ENCODE assay signal across 19 mouse cellular contexts in genomic region chr11:24084590-24084989, GRCm38 (mm10). TPM values are rescaled to one million over a fixed set of nuclear protein-coding genes. Genes with fewer than 3 reads are reported as not detected.
A peak's percentile ranks its signal among the peaks of the same experiment; 100 is the strongest.
DNase-seq lines count a peak whose midpoint lies in the region; ATAC-seq and TF ChIP-seq lines count a peak whose summit lies in the region.
"Had no signal": no experiment of that assay in that cellular context is flagged by ENCODE, and none has a peak within 500 bp of the region (broad histone marks: within the 10 kb centered on the region; RNA-seq: fewer than 3 reads in every experiment).

No protein-coding gene starts in this region.

- H3K4me1 ChIP-seq in embryonic facial prominence, embryonic 12.5 days = peaks cover 27% of the 10 kb centered on the region
- H3K4me1 ChIP-seq in embryonic facial prominence, embryonic 10.5 days = peaks cover 57% of the 10 kb centered on the region
- peaks cover 49% of the 10 kb centered on the region for H3K4me1 ChIP-seq in neural tube, embryonic 12.5 days
- peaks cover 3% of the 10 kb centered on the region for H3K4me1 ChIP-seq in hindbrain, embryonic 16.5 days (ENCODE audit: control insufficient read depth, insufficient read depth, low read depth, low read length)
- H3K4me1 ChIP-seq in olfactory bulb, adult 2 months (ENCODE audit: control insufficient read depth, insufficient read depth, low read length) = 0 out of 2 replicates have a peak, but pooled peaks cover 7% of the 10 kb centered on the region

- no peaks in the 10 kb centered on the region for H3K27me3 ChIP-seq in embryonic facial prominence, embryonic 12.5 days
- peaks cover 23% of the 10 kb centered on the region for H3K27me3 ChIP-seq in embryonic facial prominence, embryonic 10.5 days (replicated peaks; ENCODE audit: low read depth, poor library complexity, severe bottlenecking)
- H3K27me3 ChIP-seq in neural tube, embryonic 12.5 days (replicated peaks) = no peaks in the 10 kb centered on the region
- no peaks in the 10 kb centered on the region for H3K27me3 ChIP-seq in hindbrain, embryonic 16.5 days (replicated peaks; ENCODE audit: control insufficient read depth, insufficient read depth, low read length)
- H3K27me3 ChIP-seq: liver, embryonic 12.5 days had no signal

- peaks cover 39% of the 10 kb centered on the region for H3K36me3 ChIP-seq in embryonic facial prominence, embryonic 12.5 days
- peaks cover 46% of the 10 kb centered on the region for H3K36me3 ChIP-seq in embryonic facial prominence, embryonic 10.5 days (replicated peaks)
- peaks cover 38% of the 10 kb centered on the region for H3K36me3 ChIP-seq in neural tube, embryonic 12.5 days
- H3K36me3 ChIP-seq in hindbrain, embryonic 16.5 days (ENCODE audit: control insufficient read depth, insufficient read depth, low read length) = no peaks in the 10 kb centered on the region

- H3K27ac ChIP-seq in embryonic facial prominence, embryonic 12.5 days = no peak overlapping the region
- H3K27ac ChIP-seq in embryonic facial prominence, embryonic 10.5 days (replicated peaks) = no peak overlapping the region
- no peak overlapping the region for H3K27ac ChIP-seq in neural tube, embryonic 12.5 days
- H3K27ac ChIP-seq in hindbrain, embryonic 16.5 days (ENCODE audit: low read depth, low read length) = peak overlapping the region; percentile 60
- H3K27ac ChIP-seq in olfactory bulb, adult 2 months (ENCODE audit: insufficient read depth, low read depth, low read length) = peak overlapping the region; percentile 97
- H3K27ac ChIP-seq: heart, embryonic 10.5 days; liver, embryonic 12.5 days had no signal

- peak overlapping the region; percentile 27 for H3K4me2 ChIP-seq in embryonic facial prominence, embryonic 12.5 days (replicated peaks)
- peak overlapping the region; percentile 39 for H3K4me2 ChIP-seq in neural tube, embryonic 12.5 days (replicated peaks)
- peak overlapping the region; percentile 49 for H3K4me2 ChIP-seq in hindbrain, embryonic 16.5 days (ENCODE audit: low read length)

- H3K9ac ChIP-seq in embryonic facial prominence, embryonic 12.5 days = no peak overlapping the region
- H3K9ac ChIP-seq in neural tube, embryonic 12.5 days = no peak overlapping the region
- peak overlapping the region; percentile 12; the same call in 1 of the 2 replicates for H3K9ac ChIP-seq in hindbrain, embryonic 16.5 days (ENCODE audit: low read depth, low read length)
- H3K9ac ChIP-seq: liver, embryonic 12.5 days had no signal

- TF ChIP-seq CTCF in olfactory bulb, adult 2 months (IDR thresholded peaks at IDR 0.05; ENCODE audit: insufficient read depth, low read depth, low read length) = no peak

- H3K4me3 ChIP-seq in embryonic facial prominence, embryonic 12.5 days = no peak overlapping the region
- no peak overlapping the region for H3K4me3 ChIP-seq in embryonic facial prominence, embryonic 10.5 days
- H3K4me3 ChIP-seq in neural tube, embryonic 12.5 days = no peak overlapping the region
- peak overlapping the region; percentile 25 for H3K4me3 ChIP-seq in hindbrain, embryonic 16.5 days (ENCODE audit: low read length)
- peak overlapping the region; percentile 29 for H3K4me3 ChIP-seq in olfactory bulb, adult 2 months (ENCODE audit: insufficient read depth, low read depth, low read length)
- H3K4me3 ChIP-seq: heart, embryonic 10.5 days had no signal

- 54% methylated on average over 4 of the region's 4 CpGs for WGBS in embryonic facial prominence, embryonic 12.5 days
- 84% methylated on average over 4 of the region's 4 CpGs for WGBS in embryonic facial prominence, embryonic 10.5 days
- 59% methylated on average over 4 of the region's 4 CpGs for WGBS in neural tube, embryonic 12.5 days
- 46% methylated on average over 4 of the region's 4 CpGs for WGBS in hindbrain, embryonic 16.5 days
- WGBS in olfactory bulb, adult 2 months = 25% methylated on average over 4 of the region's 4 CpGs

- no peaks in the 10 kb centered on the region for H3K9me3 ChIP-seq in embryonic facial prominence, embryonic 12.5 days
- H3K9me3 ChIP-seq in embryonic facial prominence, embryonic 10.5 days = no peaks in the 10 kb centered on the region
- H3K9me3 ChIP-seq in neural tube, embryonic 12.5 days = no peaks in the 10 kb centered on the region
- no peaks in the 10 kb centered on the region for H3K9me3 ChIP-seq in hindbrain, embryonic 16.5 days (ENCODE audit: control insufficient read depth, low read length)
- H3K9me3 ChIP-seq: heart, embryonic 10.5 days; liver, embryonic 12.5 days had no signal

- ATAC-seq in embryonic facial prominence, embryonic 12.5 days (ENCODE audit: insufficient number of reproducible peaks, insufficient read depth, low FRiP score, low TSS enrichment) = no peak
- ATAC-seq in neural tube, embryonic 12.5 days (ENCODE audit: low FRiP score, low read depth) = no peak
- ATAC-seq in hindbrain, embryonic 16.5 days = no peak
- ATAC-seq: liver, embryonic 12.5 days had no signal

- no peak for DNase-seq in embryonic facial prominence, embryonic 10.5 days (ENCODE audit: low spot score)
- DNase-seq in neural tube, embryonic 10.5 days (ENCODE audit: extremely low spot score, low spot score) = no peak
- DNase-seq in layer of hippocampus, postnatal 14 days (ENCODE audit: low spot score in 2 of 2) = no peak
- DNase-seq in lung, postnatal 4 days = no peak
- DNase-seq: cerebellum, adult 8-10 months; right cerebral cortex, postnatal 25 days had no signal

- TF ChIP-seq POLR2A in olfactory bulb, adult 2 months (IDR thresholded peaks at IDR 0.05; ENCODE audit: insufficient read depth, low read depth, low read length) = no peak

RNA-seq across cellular contexts. Expression of gene Bcl11a, which starts 6.7 kb away (rescaled TPM):
- 80.5 and 86.3 TPM in 2 replicates for polyA plus RNA-seq in embryonic facial prominence, embryonic 12.5 days (2016; fragmentation: Nextera tagmentation; extraction: Ambion mirVana)
- polyA plus RNA-seq in embryonic facial prominence, embryonic 10.5 days (2016; fragmentation: Nextera tagmentation; extraction: Ambion mirVana) = 47.0 and 62.4 TPM in 2 replicates
- polyA plus RNA-seq in neural tube, embryonic 12.5 days (2016; fragmentation: Nextera tagmentation; extraction: Ambion mirVana) = 96.6 and 101 TPM in 2 replicates
- 97.9 and 105 TPM in 2 replicates for polyA plus RNA-seq in hindbrain, embryonic 16.5 days (2015; fragmentation: Nextera tagmentation; extraction: Ambion mirVana)
- polyA plus RNA-seq in olfactory bulb, adult 2 months (2012; ENCODE audit: insufficient read depth, insufficient read length, low replicate concordance, missing spikeins) = 89.4 TPM in 1 of 2 replicates, not detected in the other
- 100 to 1,000 TPM; 125 to 127 TPM for total RNA-seq in layer of hippocampus, postnatal 14 days (2021)

RNA-seq across cellular contexts. Expression of gene A830031A19Rik, which starts 9.7 kb away (rescaled TPM):
- not detected in 2 replicates for polyA plus RNA-seq in embryonic facial prominence, embryonic 12.5 days (2016; fragmentation: Nextera tagmentation; extraction: Ambion mirVana)
- not detected in 2 replicates for polyA plus RNA-seq in embryonic facial prominence, embryonic 10.5 days (2016; fragmentation: Nextera tagmentation; extraction: Ambion mirVana)
- polyA plus RNA-seq in neural tube, embryonic 12.5 days (2016; fragmentation: Nextera tagmentation; extraction: Ambion mirVana) = not detected in 2 replicates
- 0.21 TPM in 1 of 2 replicates, not detected in the other for polyA plus RNA-seq in hindbrain, embryonic 16.5 days (2015; fragmentation: Nextera tagmentation; extraction: Ambion mirVana)
- not detected in 2 replicates for polyA plus RNA-seq in olfactory bulb, adult 2 months (2012; ENCODE audit: insufficient read depth, insufficient read length, low replicate concordance, missing spikeins)
- 1 to 10 TPM in 1 of 2 experiments, under 1 TPM in 1; 0.72 to 1.1 TPM for total RNA-seq in layer of hippocampus, postnatal 14 days (2021)
- total RNA-seq: adrenal gland, postnatal 4 days; hematopoietic stem cell, adult 5-6 weeks; megakaryocyte progenitor cell, adult 5-6 weeks; neutrophil, adult 5-6 weeks had no signal
- polyA plus RNA-seq: embryonic facial prominence, embryonic 11.5 days; heart, embryonic 10.5 days; kidney, embryonic 16.5 days; liver, embryonic 12.5 days; stomach, embryonic 14.5 days had no signal

Comparison
In these comparisons a context has a peak if more than half of its experiments do, and no peak if none do; other contexts are left out.
1. H3K27ac ChIP-seq: peak in hindbrain, embryonic 16.5 days (single experiment) and olfactory bulb, adult 2 months (single experiment); none in embryonic facial prominence, embryonic 12.5 days (single experiment), embryonic facial prominence, embryonic 10.5 days (single experiment) and neural tube, embryonic 12.5 days (single experiment).
2. H3K4me3 ChIP-seq: peak in hindbrain, embryonic 16.5 days (single experiment) and olfactory bulb, adult 2 months (single experiment); none in embryonic facial prominence, embryonic 12.5 days (single experiment), embryonic facial prominence, embryonic 10.5 days (single experiment) and neural tube, embryonic 12.5 days (single experiment).
3. Peak in every context shown above with its lines, with median percentiles within 50 percentile points of each other: H3K4me2 ChIP-seq.